Mouse (Mus musculus) heart, embryonic 11.5 days (tissue): ENCODE measurements around the gene Ipmk. TPM values are rescaled to one million over a fixed set of nuclear protein-coding genes. Genes with fewer than 3 reads are reported as not detected.

Experiments
- ATAC-seq: fragments of 200-750 bp; cut with Nextera tagmentation; replicated peaks from 2 replicates; pipeline ENCODE4 v1.8.0; 2017; ENCODE audit warnings: moderate library complexity; ENCODE audit not compliant: insufficient number of reproducible peaks, low FRiP score, low TSS enrichment
- H3K27ac ChIP-seq: fragments of 300-500 bp; sonication (generic); 2 replicates; pipeline ENCODE4 v1.5.1; 2014; ENCODE audit warnings: mild to moderate bottlenecking, low read depth, low read length
- H3K27me3 ChIP-seq: fragments of 300-500 bp; sonication (generic); 2 replicates; pipeline ENCODE4 v1.6.1; 2014; ENCODE audit warnings: mild to moderate bottlenecking, low read length, mixed read lengths; ENCODE audit not compliant: control insufficient read depth, insufficient read depth
- H3K36me3 ChIP-seq: fragments of 300-500 bp; sonication (generic); 2 replicates; pipeline ENCODE4 v1.6.1; 2014; ENCODE audit warnings: mild to moderate bottlenecking, low read length, moderate library complexity, mixed read lengths; ENCODE audit not compliant: control insufficient read depth, insufficient read depth
- H3K4me1 ChIP-seq: fragments of 300-500 bp; sonication (generic); 2 replicates; pipeline ENCODE4 v1.6.1; 2014; ENCODE audit warnings: low read length; ENCODE audit not compliant: control insufficient read depth, insufficient read depth
- H3K4me2 ChIP-seq: fragments of 300-500 bp; sonication (generic); 2 replicates; pipeline ENCODE4 v1.6.1; 2014; ENCODE audit warnings: mild to moderate bottlenecking, moderate library complexity
- H3K4me3 ChIP-seq: fragments of 300-500 bp; sonication (generic); 2 replicates; pipeline ENCODE4 v1.5.1; 2014; ENCODE audit warnings: low read depth, low read length
- H3K9ac ChIP-seq: fragments of 300-500 bp; sonication (generic); 2 replicates; pipeline ENCODE4 v1.6.1; 2014; ENCODE audit warnings: mild to moderate bottlenecking, low read depth, low read length, moderate library complexity
- H3K9me3 ChIP-seq: fragments of 300-500 bp; sonication (generic); replicated peaks from 2 replicates; pipeline ENCODE4 v1.6.1; 2016; ENCODE audit warnings: low read length; ENCODE audit not compliant: control insufficient read depth
- WGBS: fragments of 180-500 bp; shearing (Covaris S2); extraction: QIAGEN DNeasy Blood & Tissue Kit; methylation state at CpG from one replicate; pipeline ENCODE4 v1.1.7; 2014; ENCODE audit not compliant: insufficient replicate concordance; 5-methylcytosine and 5-hydroxymethylcytosine counted together
- polyA plus RNA-seq: library from polyadenylated mRNA; unstranded; fragments of >200 nt; fragmentation: Nextera tagmentation; extraction: Ambion mirVana; gene quantifications from 2 replicates; pipeline ENCODE4 v1.2.1, GENCODE M21; 2014

Ipmk gene
- polyA plus RNA-seq: 9.3 and 9.7 TPM in 2 replicates

DNA sequence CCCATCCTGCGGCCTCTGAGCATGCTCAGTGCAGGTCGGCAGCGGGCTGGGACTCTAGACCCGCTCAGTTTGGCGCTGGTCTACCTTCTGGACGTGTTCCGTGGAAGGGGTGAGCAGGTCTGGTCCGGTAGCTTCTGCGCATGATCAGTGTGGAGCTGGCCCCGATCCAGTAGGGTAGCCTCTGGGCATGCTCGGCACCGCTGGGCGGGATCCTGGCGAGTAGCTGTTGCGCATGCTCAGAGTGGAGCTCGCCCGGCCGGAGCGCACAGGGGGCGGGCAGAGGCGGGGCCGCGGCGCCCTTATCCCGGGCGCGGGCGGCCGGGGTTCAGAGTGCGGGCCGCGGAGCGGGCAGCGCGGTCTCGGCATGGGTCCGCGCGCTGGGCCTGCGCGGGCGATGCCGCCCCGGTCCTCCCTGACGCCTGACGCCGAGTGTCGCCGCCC lies at the start of gene Ipmk:
Ipmk (plus strand) TSS at position 255 of the 441 bp plus-strand sequence.
- peak within 1 kb of the TSS; percentile 94 for H3K4me2 ChIP-seq
- H3K27me3 ChIP-seq: no peaks in the 10 kb centered on the region
- no peaks in the 10 kb centered on the region for H3K9me3 ChIP-seq
- H3K4me1 ChIP-seq: peaks cover 9% of the 10 kb centered on the region
- peak within 1 kb of the TSS; percentile 80 for H3K27ac ChIP-seq
- no peaks in the 10 kb centered on the region for H3K36me3 ChIP-seq
- peak; percentile 92 for ATAC-seq
- H3K4me3 ChIP-seq: peak within 1 kb of the TSS; percentile 84
- H3K9ac ChIP-seq: peak within 1 kb of the TSS; percentile 86
- WGBS: under 1% methylated on average over 49 of the region's 49 CpGs

DNA sequence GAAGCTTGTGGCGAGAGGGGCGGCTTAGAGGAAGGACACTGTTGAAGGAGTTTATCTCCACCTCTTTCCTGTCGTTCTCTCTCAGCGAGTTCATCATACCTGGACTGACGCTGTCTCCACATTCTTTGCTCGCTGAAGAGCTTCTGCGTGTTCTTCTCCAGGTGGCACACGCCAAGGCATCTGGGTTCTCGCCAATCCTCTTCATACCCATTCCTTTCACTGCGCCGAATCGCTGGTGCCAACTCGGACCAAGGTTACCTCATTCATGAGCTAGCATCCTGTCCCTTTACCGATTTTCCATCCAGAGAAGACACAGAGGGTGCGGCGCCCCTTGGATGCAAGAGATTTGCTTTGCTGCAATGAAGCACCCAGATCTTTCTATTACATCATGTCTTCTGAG lies 47.4 kb upstream of the Ipmk start:
- Histone ChIP-seq H3K27ac (no peak overlapping the region), H3K27me3 (no peaks in the 10 kb centered on the region), H3K9me3 (no peaks in the 10 kb centered on the region), H3K36me3 (no peaks in the 10 kb centered on the region), H3K9ac (no peak overlapping the region), H3K4me2 (no peak overlapping the region), H3K4me3 (no peak overlapping the region), H3K4me1 (no peaks in the 10 kb centered on the region)
- ATAC-seq: no peak
- WGBS: 64% methylated on average over 16 of the region's 16 CpGs

DNA sequence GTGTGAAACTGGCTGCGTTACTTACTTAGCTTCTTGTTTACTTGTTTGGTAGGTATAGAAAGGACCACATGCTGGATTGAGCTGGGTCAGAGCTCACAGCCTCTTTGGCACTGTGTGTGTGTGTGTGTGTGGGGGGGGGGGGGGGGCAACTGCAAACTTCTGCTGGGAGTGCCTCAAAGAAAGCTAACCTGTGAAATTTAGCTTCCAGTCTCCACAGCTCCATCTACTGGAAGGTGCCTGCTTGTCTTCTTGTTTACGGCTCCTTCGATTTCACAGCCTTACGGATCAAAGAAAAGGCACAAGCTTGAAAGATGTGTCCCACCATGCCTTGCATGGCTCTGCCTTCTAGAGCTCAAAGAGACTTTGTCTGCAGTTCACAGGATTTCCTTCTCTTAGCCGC lies 45.1 kb upstream of the Ipmk start:
- Histone ChIP-seq H3K4me3 (no peak overlapping the region), H3K9me3 (no peaks in the 10 kb centered on the region), H3K27me3 (no peaks in the 10 kb centered on the region), H3K4me1 (no peaks in the 10 kb centered on the region), H3K4me2 (0 out of 2 replicates have a peak overlapping the region, but pooled peaks have one; percentile 7), H3K36me3 (no peaks in the 10 kb centered on the region), H3K27ac (no peak overlapping the region), H3K9ac (no peak overlapping the region)
- WGBS: 19% methylated on average over 5 of the region's 5 CpGs
- ATAC-seq: no peak

DNA sequence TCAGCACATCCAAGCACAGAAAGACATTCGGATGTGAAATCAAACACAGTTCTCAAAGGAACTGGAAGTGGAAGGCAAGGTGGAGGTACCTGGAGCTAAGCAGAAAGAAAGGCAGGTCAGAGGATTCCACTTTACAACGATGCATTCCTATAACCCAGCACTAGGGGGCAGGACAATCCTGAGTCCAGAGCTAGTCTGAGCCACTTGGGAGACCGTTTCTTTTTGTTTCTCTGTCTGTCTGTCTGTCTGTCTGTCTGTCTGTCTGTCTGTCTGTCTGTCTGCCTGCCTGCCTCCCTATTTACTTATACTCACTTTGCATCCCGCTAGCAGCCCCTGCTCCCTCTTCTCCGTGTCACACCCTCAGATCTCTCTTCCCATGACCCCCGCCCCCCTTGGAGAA lies 41.4 kb upstream of the Ipmk start:
- 24% methylated on average over 6 of the region's 6 CpGs for WGBS
- Histone ChIP-seq H3K27me3 (no peaks in the 10 kb centered on the region), H3K9me3 (no peaks in the 10 kb centered on the region), H3K4me1 (no peaks in the 10 kb centered on the region), H3K4me2 (peak overlapping the region; percentile 58), H3K36me3 (no peaks in the 10 kb centered on the region), H3K27ac (no peak overlapping the region), H3K4me3 (no peak overlapping the region), H3K9ac (no peak overlapping the region)
- no peak for ATAC-seq

DNA sequence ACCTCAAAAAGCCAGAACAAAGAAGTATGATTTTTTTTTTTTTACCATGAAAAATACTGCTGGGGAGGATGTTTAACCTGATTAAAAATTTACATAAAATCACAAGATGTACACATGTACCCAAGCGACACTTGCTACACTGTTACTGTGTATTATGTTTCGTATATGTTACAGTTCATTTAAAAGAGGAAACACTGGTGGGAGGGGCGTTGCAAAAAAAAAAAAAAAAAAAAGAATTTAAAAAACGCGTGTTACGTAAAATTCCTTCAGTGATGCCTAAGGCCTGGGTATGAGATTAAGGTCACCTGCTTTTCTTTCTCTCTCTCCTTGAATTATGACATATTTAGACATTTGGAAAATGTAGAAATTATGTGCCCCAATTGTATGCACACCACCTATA lies 40.8 kb upstream of the Ipmk start:
- Histone ChIP-seq H3K36me3 (no peaks in the 10 kb centered on the region), H3K9me3 (no peaks in the 10 kb centered on the region), H3K4me2 (0 out of 2 replicates have a peak overlapping the region, but pooled peaks have one; percentile 58), H3K9ac (no peak overlapping the region), H3K4me1 (no peaks in the 10 kb centered on the region), H3K27ac (no peak overlapping the region), H3K27me3 (no peaks in the 10 kb centered on the region), H3K4me3 (no peak overlapping the region)
- no peak for ATAC-seq
- WGBS: 69% methylated on average over 6 of the region's 6 CpGs

DNA sequence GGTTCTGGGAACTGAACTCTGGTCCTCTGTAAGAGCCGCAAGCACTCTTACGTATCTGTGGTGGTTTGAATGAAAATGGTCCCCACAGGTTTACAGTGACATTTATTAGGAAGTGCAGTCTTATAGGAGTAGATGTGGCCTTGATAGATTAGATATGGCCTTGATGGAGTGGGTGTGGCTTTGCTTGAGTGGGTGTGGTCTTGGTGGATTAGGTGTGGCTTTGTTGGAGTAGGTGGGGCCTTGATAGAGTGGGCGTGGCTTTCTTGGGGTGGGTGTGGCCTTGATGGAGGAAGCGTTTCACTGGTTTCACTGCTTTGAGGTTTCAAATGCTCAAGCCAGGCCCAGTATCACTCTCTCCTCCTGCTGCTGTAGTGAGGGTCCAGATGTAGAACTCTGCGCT lies 39.4 kb upstream of the Ipmk start:
- no peak for ATAC-seq
- Histone ChIP-seq H3K4me3 (no peak overlapping the region), H3K9me3 (no peaks in the 10 kb centered on the region), H3K27me3 (no peaks in the 10 kb centered on the region), H3K27ac (no peak overlapping the region), H3K9ac (no peak overlapping the region), H3K4me2 (no peak overlapping the region), H3K36me3 (no peaks in the 10 kb centered on the region), H3K4me1 (no peaks in the 10 kb centered on the region)
- WGBS: 86% methylated on average over 5 of the region's 5 CpGs

DNA sequence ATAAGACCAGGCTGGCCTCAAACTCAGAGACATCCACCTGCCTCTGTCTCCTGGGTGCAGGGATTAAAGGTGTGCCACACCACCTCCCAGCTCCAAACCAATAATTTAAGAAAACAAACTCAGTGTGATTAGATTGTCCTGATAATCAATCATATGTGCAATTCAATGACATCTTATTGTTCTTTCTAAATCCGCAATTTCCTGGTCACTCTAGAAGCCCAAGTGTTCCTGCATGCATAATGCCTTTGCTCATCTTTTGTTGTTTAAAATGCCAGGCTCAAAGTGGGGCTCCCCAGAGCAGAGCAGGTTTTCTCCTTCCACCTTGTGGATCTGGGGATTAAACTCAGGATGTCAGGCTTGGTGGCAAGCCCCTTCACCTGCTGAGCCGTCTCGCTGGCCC lies 37.3 kb upstream of the Ipmk start:
- Histone ChIP-seq H3K9me3 (no peaks in the 10 kb centered on the region), H3K36me3 (no peaks in the 10 kb centered on the region), H3K27ac (no peak overlapping the region), H3K4me1 (no peaks in the 10 kb centered on the region), H3K9ac (no peak overlapping the region), H3K4me3 (no peak overlapping the region), H3K27me3 (no peaks in the 10 kb centered on the region), H3K4me2 (no peak overlapping the region)
- WGBS: 53% methylated on average over 3 of the region's 3 CpGs
- no peak for ATAC-seq

DNA sequence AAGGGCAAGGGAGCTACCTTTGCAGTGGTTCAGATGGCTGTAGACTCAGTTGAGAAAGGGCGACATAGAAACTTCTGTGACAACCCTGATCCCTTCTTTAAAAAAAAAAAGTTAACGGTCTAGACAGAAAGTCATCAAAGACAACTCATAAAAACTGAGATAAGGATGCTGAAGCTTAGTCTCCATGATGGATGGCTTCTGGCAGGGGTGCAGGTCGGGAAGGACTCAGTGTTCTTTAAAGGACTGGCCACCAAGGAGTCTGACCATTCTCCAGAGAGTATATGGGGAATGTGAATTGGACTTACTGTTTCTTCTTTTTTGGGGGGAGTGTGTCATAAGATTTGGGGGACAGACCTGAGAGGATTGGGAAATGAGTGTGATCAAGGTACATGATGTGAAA lies 33.0 kb upstream of the Ipmk start:
- 76% methylated on average over 3 of the region's 3 CpGs for WGBS
- no peaks in the 10 kb centered on the region for H3K4me1 ChIP-seq
- no peak for ATAC-seq
- no peaks in the 10 kb centered on the region for H3K36me3 ChIP-seq
- H3K27ac ChIP-seq: no peak overlapping the region
- H3K27me3 ChIP-seq: no peaks in the 10 kb centered on the region
- no peak overlapping the region for H3K9ac ChIP-seq
- no peak overlapping the region for H3K4me3 ChIP-seq
- H3K9me3 ChIP-seq: no peaks in the 10 kb centered on the region
- no peak overlapping the region for H3K4me2 ChIP-seq

DNA sequence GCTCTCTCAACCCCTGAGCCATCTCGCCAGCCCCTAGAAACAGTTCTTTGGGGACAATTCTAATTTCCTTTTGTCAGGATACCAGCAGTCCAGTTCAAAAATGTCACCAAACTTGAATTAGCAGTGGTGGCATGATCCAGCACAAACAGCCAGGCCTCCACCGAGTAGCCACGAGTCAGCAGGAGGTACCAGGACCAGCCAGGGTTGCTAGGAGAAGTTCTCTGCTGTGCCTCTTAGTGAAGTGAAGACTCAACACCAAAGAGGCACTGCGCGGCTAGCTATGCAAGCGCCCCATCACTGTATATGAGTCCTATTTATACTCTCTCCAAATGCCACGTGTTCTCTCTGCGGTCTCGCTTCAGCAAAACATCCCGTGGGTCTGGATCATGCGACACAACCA lies 31.5 kb upstream of the Ipmk start:
- no peak for ATAC-seq
- H3K4me2 ChIP-seq: no peak overlapping the region
- H3K4me3 ChIP-seq: no peak overlapping the region
- H3K27ac ChIP-seq: no peak overlapping the region
- no peak overlapping the region for H3K9ac ChIP-seq
- H3K4me1 ChIP-seq: no peaks in the 10 kb centered on the region
- H3K9me3 ChIP-seq: no peaks in the 10 kb centered on the region
- no peaks in the 10 kb centered on the region for H3K27me3 ChIP-seq
- no peaks in the 10 kb centered on the region for H3K36me3 ChIP-seq
- WGBS: 62% methylated on average over 11 of the region's 11 CpGs
